Mouse (Mus musculus) urinary bladder, postnatal 14 days (tissue): ENCODE data around the gene Slc35c2.

Experiments used
- DNase-seq: peaks from one replicate; pipeline ENCODE4 v3.0.0; 2021; ENCODE audit warnings: low spot score

The Slc35c2 gene

GRCm38 (mm10) chr2:165238416-165239145 lies 49.1 kb downstream of the Slc35c2 start:
- peak; percentile 34 for DNase-seq

GRCm38 (mm10) chr2:165234613-165235291 lies 52.9 kb downstream of the Slc35c2 start, which contains the start of gene Cdh22:
Cdh22 (minus strand) TSS chr2:165234853.
- peak; percentile 46 for DNase-seq

GRCm38 (mm10) chr2:165234291-165234612 lies 53.4 kb downstream of the Slc35c2 start:
- no peak for DNase-seq

GRCm38 (mm10) chr2:165233491-165234290 lies 54.0 kb downstream of the Slc35c2 start:
- DNase-seq = peak; percentile 52

- DNase-seq = no peak
Observed at GRCm38 (mm10) chr2:165229050-165229449, 58.6 kb downstream of the Slc35c2 start.
